Mouse (Mus musculus) heart, postnatal 0 days (tissue): ENCODE measurements at regions not wholly inside any gene's neighbourhood (a gene's known extent, or its start where the extent isn't known, plus 50 kb on each side); places are given as distances from the start of the nearest gene placed in this dataset.

Experiments
- CTCF ChIP-seq: IDR thresholded peaks from 2 replicates; pipeline ENCODE4 v1.5.1; 2016; ENCODE audit warnings: antibody characterized with exemption, control low read depth, low read depth
- EP300 ChIP-seq: IDR thresholded peaks from 2 replicates; pipeline ENCODE4 v1.6.1; 2016; ENCODE audit warnings: antibody characterized with exemption, low read depth

DNA sequence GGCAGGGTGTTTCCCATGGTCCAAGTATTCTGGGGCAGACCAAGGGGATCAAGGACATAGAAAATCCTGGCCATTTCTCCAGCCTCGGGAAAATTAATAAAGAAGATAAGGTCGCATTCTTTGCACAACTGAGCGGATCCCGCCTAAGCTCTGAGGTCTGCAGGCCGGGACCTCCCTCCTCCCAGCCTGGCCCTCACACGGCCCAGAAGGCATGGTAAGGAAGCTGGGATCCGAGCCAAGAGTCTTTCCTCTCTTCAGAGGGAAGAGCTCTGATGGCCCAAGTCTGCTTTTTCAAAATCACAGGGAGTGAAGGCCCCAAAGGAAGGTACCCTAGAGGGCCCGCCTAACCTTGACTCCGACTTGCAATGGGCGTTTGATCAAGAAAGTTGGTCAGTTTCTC is 85.2 kb downstream of the Kctd15 start:
- TF ChIP-seq CTCF (no peak), EP300 (no peak)
